Mouse (Mus musculus): ENCODE data around the gene Coa7.

GRCm38 (mm10) chr4:108391124-108391523 is 63.2 kb downstream of the Coa7 start:
- no peak for TF ChIP-seq POLR2A (IDR thresholded peaks at IDR 0.05; ENCODE audit: extremely low read depth, insufficient read depth, low read length)
- TF ChIP-seq CTCF (IDR thresholded peaks at IDR 0.05; ENCODE audit: low read depth, low read length): no peak

Data from liver, adult 2 months (tissue).